Mouse (Mus musculus) CH12.LX (cell line): ENCODE data around the gene Ythdf2. TPM values are rescaled to one million over a fixed set of nuclear protein-coding genes. Genes with fewer than 3 reads are reported as not detected.

Source experiments
- DNase-seq: peaks from one replicate; pipeline ENCODE4 v3.0.0-alpha.2; 2013; ENCODE audit errors: extremely low read depth
- H3K27ac ChIP-seq: 2 replicates; pipeline ENCODE4 v1.5.1; 2012; ENCODE audit warnings: low read depth, mild to moderate bottlenecking, control low read depth, moderate library complexity; ENCODE audit not compliant: insufficient read depth
- H3K27me3 ChIP-seq: replicated peaks from 2 replicates; pipeline ENCODE3; 2012; ENCODE audit warnings: inconsistent platforms
- H3K36me3 ChIP-seq, 2 experiments: replicated peaks in 1 of 2; 2 replicates each; pipeline versions ENCODE3 to v1.6.1; 2012; ENCODE audit warnings: inconsistent platforms in 1 of 2, low read length in 1 of 2, mild to moderate bottlenecking in 1 of 2, mixed read lengths in 1 of 2, moderate library complexity in 1 of 2; ENCODE audit not compliant: control insufficient read depth in 1 of 2, insufficient read depth in 1 of 2
- H3K4me1 ChIP-seq, 2 experiments: 2 replicates each; pipeline ENCODE4 v1.6.1; 2012; ENCODE audit warnings: inconsistent platforms in 1 of 2, moderate library complexity in 1 of 2; ENCODE audit not compliant: insufficient read depth in 2 of 2, control insufficient read depth in 1 of 2
- H3K4me2 ChIP-seq: 2 replicates; pipeline ENCODE4 v1.6.1; 2012; ENCODE audit warnings: low read depth, mild to moderate bottlenecking, control low read depth; ENCODE audit not compliant: poor library complexity, insufficient read depth, severe bottlenecking
- H3K4me3 ChIP-seq, 3 experiments: fragments of 150-350 bp in 1 of 3; sonication (generic) in 1 of 3; replicated peaks in 1 of 3; 2 replicates each; pipeline versions ENCODE3 to v1.5.1; 2011 to 2012; ENCODE audit warnings: low read depth in 2 of 3, low read length in 2 of 3, mild to moderate bottlenecking in 2 of 3, moderate library complexity in 2 of 3, control low read depth in 1 of 3, improper control_type of control experiment in 1 of 3, inconsistent platforms in 1 of 3, mixed read lengths in 1 of 3; ENCODE audit not compliant: poor library complexity in 1 of 3
- H3K79me2 ChIP-seq: replicated peaks from 2 replicates; pipeline ENCODE4 v1.6.1; 2012; ENCODE audit warnings: mild to moderate bottlenecking, moderate library complexity; ENCODE audit not compliant: control insufficient read depth, poor library complexity, insufficient read depth, severe bottlenecking; ENCODE audit errors: extremely low read depth
- H3K9ac ChIP-seq: 2 replicates; pipeline ENCODE4 v1.6.1; 2012; ENCODE audit warnings: low read depth, mild to moderate bottlenecking, control low read depth, moderate library complexity; ENCODE audit not compliant: insufficient read depth
- H3K9me3 ChIP-seq: replicated peaks from 2 replicates; pipeline ENCODE3; 2012; ENCODE audit warnings: low read length, inconsistent platforms, mixed read lengths
- CHD2 ChIP-seq: IDR thresholded peaks from 2 replicates; pipeline ENCODE4 v1.6.1; 2011; ENCODE audit warnings: low read length, improper control_type of control experiment
- CTCF ChIP-seq, 2 experiments: IDR thresholded peaks in 1 of 2; conservative IDR thresholded peaks in 1 of 2; 2 replicates each; pipeline ENCODE4 v1.5.1; 2011 to 2012; ENCODE audit warnings: low read depth in 2 of 2, low read length in 2 of 2, improper control_type of control experiment in 1 of 2, inconsistent platforms in 1 of 2, mild to moderate bottlenecking in 1 of 2, moderate library complexity in 1 of 2
- ETS1 ChIP-seq: conservative IDR thresholded peaks from 2 replicates; pipeline ENCODE4 v1.6.1; 2012; ENCODE audit warnings: low read depth, mild to moderate bottlenecking, inconsistent platforms, low read length, improper control_type of control experiment, moderate library complexity
- IRF4 ChIP-seq: IDR thresholded peaks from 2 replicates; pipeline ENCODE4 v1.6.1; 2014; ENCODE audit warnings: low read depth, mild to moderate bottlenecking, inconsistent platforms, low read length, improper control_type of control experiment
- JUN ChIP-seq: IDR thresholded peaks from 2 replicates; pipeline ENCODE4 v1.6.1; 2011; ENCODE audit warnings: low read depth, mild to moderate bottlenecking, low read length, improper control_type of control experiment, moderate library complexity; ENCODE audit not compliant: insufficient read depth
- JUND ChIP-seq: conservative IDR thresholded peaks from 2 replicates; pipeline ENCODE4 v1.6.1; 2011; ENCODE audit warnings: low read depth, low read length, improper control_type of control experiment
- KAT2A ChIP-seq: IDR thresholded peaks from 2 replicates; pipeline ENCODE4 v1.6.1; 2012; ENCODE audit warnings: low read length, improper control_type of control experiment, inconsistent platforms; ENCODE audit not compliant: insufficient replicate concordance
- MAFK ChIP-seq: IDR thresholded peaks from 2 replicates; pipeline ENCODE4 v1.6.1; 2011; ENCODE audit warnings: low read length, improper control_type of control experiment; ENCODE audit not compliant: insufficient replicate concordance
- MEF2A ChIP-seq: IDR thresholded peaks from 2 replicates; pipeline ENCODE4 v1.6.1; 2014; ENCODE audit warnings: low read depth, mild to moderate bottlenecking, inconsistent platforms, low read length, improper control_type of control experiment, borderline replicate concordance
- MYC ChIP-seq: IDR thresholded peaks from 2 replicates; pipeline ENCODE4 v1.6.1; 2011; ENCODE audit warnings: low read depth, mild to moderate bottlenecking, improper control_type of control experiment, low read length
- RAD21 ChIP-seq: IDR thresholded peaks from 2 replicates; pipeline ENCODE4 v1.6.1; 2011; ENCODE audit warnings: low read depth, mild to moderate bottlenecking, low read length, improper control_type of control experiment, moderate library complexity
- RCOR1 ChIP-seq: conservative IDR thresholded peaks from 2 replicates; pipeline ENCODE4 v1.6.1; 2012; ENCODE audit warnings: low read depth, mild to moderate bottlenecking, inconsistent platforms, low read length, improper control_type of control experiment
- SMC3 ChIP-seq: IDR thresholded peaks from 2 replicates; pipeline ENCODE4 v1.6.1; 2011; ENCODE audit warnings: low read depth, low read length, improper control_type of control experiment
- dilution Hi-C: fragments of 300-500 bp; cut with MboI; formaldehyde crosslinking; loops from 2 replicates; pipeline ENCODE4 v1.14.3; 2020; ENCODE audit warnings: low sequenced_read_pairs; ENCODE audit not compliant: extremely low pct_unique_long_range_greater_than_20kb, extremely low pct_ligation_motif_present
- in situ Hi-C: fragments of 300-500 bp; cut with MboI; formaldehyde crosslinking; loops from 3 replicates; pipeline ENCODE4 v1.14.3; 2019; ENCODE audit warnings: low sequenced_read_pairs, low pct_ligation_motif_present, low pct_unique_long_range_greater_than_20kb, mixed read lengths
- polyA plus RNA-seq: library from polyadenylated mRNA; unstranded; fragments of >175 nt; gene quantifications from 2 replicates; pipeline ENCODE4 v1.2.1, GENCODE M21; 2012; ENCODE audit warnings: low read depth; ENCODE audit not compliant: insufficient read length
- total RNA-seq, 2 experiments: library from RNA; depleted of rRNA; stranded (reverse); fragments of 300-350 nt in 1 of 2; fragments of >200 nt in 1 of 2; gene quantifications; 2 replicates each; pipeline ENCODE4 v1.2.3; 2012 to 2014

Gene Ythdf2
- total and polyA plus RNA-seq, 3 experiments = 51.6 to 78.3 (median 56.5) TPM

- peaks cover 25% of the 10 kb centered on the region for H3K27me3 ChIP-seq
- H3K36me3 ChIP-seq = no peaks in the 10 kb centered on the region
- no peak within 1 kb of the TSS for H3K9ac ChIP-seq
- DNase-seq = no peak
- dilution Hi-C loops = no loop called here
- H3K4me3 ChIP-seq = no peak within 1 kb of the TSS
- TF ChIP-seq JUND (no peak), JUN (no peak), CHD2 (no peak), ETS1 (no peak)
- TF ChIP-seq, all 38 proteins: peak for 0
- peaks cover 0 to 13% of the 10 kb centered on the region in 2 experiments; a peak in 1 of 4 replicates for H3K4me1 ChIP-seq
- in situ Hi-C loops = no loop called here
- H3K9me3 ChIP-seq = peaks cover 4% of the 10 kb centered on the region
- no peak within 1 kb of the TSS for H3K27ac ChIP-seq
- H3K79me2 ChIP-seq = no peaks in the 10 kb centered on the region
- H3K4me2 ChIP-seq = no peak within 1 kb of the TSS
Measured at GRCm38 (mm10) chr4:132144080-132144841, 67.8 kb downstream of the Ythdf2 start, which contains the start of gene Oprd1. TSS of gene Oprd1 (minus strand) at chr4:132144486.

DNA sequence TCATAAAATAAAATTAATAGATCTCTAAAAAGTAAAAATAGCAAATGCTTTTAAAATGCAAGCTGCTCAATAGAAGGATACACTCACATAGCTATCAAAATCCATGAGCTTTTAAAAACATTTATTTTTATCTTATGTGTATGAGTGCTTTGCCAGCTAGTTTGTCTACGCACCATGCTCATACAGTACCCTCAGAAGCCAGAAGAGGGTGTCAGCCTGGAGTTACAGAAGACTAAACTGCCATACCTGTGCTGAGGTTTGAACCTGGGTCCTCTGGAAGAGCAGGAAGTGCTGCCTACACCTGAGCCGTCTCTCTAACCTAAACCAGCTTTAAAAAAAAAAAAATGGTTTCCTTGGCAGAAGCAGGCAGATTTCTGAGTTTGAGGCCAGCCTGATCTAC lies 73.5 kb downstream of the Ythdf2 start:
- Histone ChIP-seq H3K4me1 (no peaks in the 10 kb centered on the region), H3K36me3 (no peaks in the 10 kb centered on the region), H3K27ac (no peak overlapping the region), H3K4me2 (no peak overlapping the region), H3K9ac (no peak overlapping the region), H3K9me3 (no peaks in the 10 kb centered on the region), H3K79me2 (no peaks in the 10 kb centered on the region), H3K4me3 (no peak overlapping the region)
- DNase-seq = peak; percentile 16
- dilution Hi-C loops (no loop called here), in situ Hi-C loops (no loop called here)
- no peak for TF ChIP-seq IRF4
- TF ChIP-seq MAFK = no peak
- TF ChIP-seq CTCF (conservative IDR thresholded peaks at IDR 0.05 in 1 of 2, IDR thresholded peaks at IDR 0.05 in 1 of 2; ENCODE audit: low read depth in 2 of 2, low read length in 2 of 2) = peak; percentile 27 to 43; a peak in 2 of 4 replicates
- no peak for TF ChIP-seq MEF2A
- peak; percentile 31 for TF ChIP-seq SMC3
- TF ChIP-seq RCOR1 = no peak
- no peak for TF ChIP-seq KAT2A
- no peak for TF ChIP-seq MYC
- no peak; the same call in 1 of the 2 replicates for TF ChIP-seq RAD21
- TF ChIP-seq, all 38 proteins: peak for 2
- peaks cover 25% of the 10 kb centered on the region for H3K27me3 ChIP-seq
